Mouse (Mus musculus) forebrain, embryonic 11.5 days (tissue): ENCODE data around the gene Smpd4. TPM values are rescaled to one million over a fixed set of nuclear protein-coding genes. Genes with fewer than 3 reads are reported as not detected.

Experiments
- ATAC-seq: fragments of 200-750 bp; cut with Nextera tagmentation; replicated peaks from 2 replicates; pipeline ENCODE4 v1.8.0; 2017; ENCODE audit warnings: moderate TSS enrichment; ENCODE audit not compliant: low FRiP score
- DNase-seq: peaks from one replicate; pipeline ENCODE4 v3.0.0-alpha.2; 2017; ENCODE audit warnings: low spot score
- H3K27ac ChIP-seq: fragments of 300-500 bp; sonication (generic); 2 replicates; pipeline ENCODE4 v1.5.1; 2014; ENCODE audit warnings: low read depth, low read length
- H3K27me3 ChIP-seq: fragments of 300-500 bp; sonication (generic); 2 replicates; pipeline ENCODE4 v1.6.1; 2014; ENCODE audit warnings: mild to moderate bottlenecking, low read length, mixed read lengths; ENCODE audit not compliant: control insufficient read depth, insufficient read depth
- H3K36me3 ChIP-seq: fragments of 300-500 bp; sonication (generic); 2 replicates; pipeline ENCODE4 v1.6.1; 2014; ENCODE audit warnings: mild to moderate bottlenecking, low read length, moderate library complexity, mixed read lengths; ENCODE audit not compliant: control insufficient read depth, insufficient read depth
- H3K4me1 ChIP-seq: fragments of 300-500 bp; sonication (generic); replicated peaks from 2 replicates; pipeline ENCODE4 v1.6.1; 2014; ENCODE audit warnings: low read length, mixed read lengths; ENCODE audit not compliant: control insufficient read depth, insufficient read depth
- H3K4me2 ChIP-seq: fragments of 300-500 bp; sonication (generic); 2 replicates; pipeline ENCODE4 v1.6.1; 2014; ENCODE audit warnings: low read depth, mild to moderate bottlenecking, low read length, moderate library complexity, mixed read lengths; ENCODE audit not compliant: severe bottlenecking
- H3K4me3 ChIP-seq: fragments of 300-500 bp; sonication (generic); 2 replicates; pipeline ENCODE4 v1.5.1; 2014; ENCODE audit warnings: low read depth, low read length
- H3K9ac ChIP-seq: fragments of 300-500 bp; sonication (generic); 2 replicates; pipeline ENCODE4 v1.6.1; 2014; ENCODE audit warnings: low read length
- H3K9me3 ChIP-seq: fragments of 300-500 bp; sonication (generic); 2 replicates; pipeline ENCODE4 v1.6.1; 2016; ENCODE audit warnings: low read length, mixed read lengths; ENCODE audit not compliant: control insufficient read depth
- WGBS: fragments of 180-500 bp; shearing (Covaris S2); extraction: QIAGEN DNeasy Blood & Tissue Kit; methylation state at CpG from one replicate; pipeline ENCODE4 v1.1.7; 2014; 5-methylcytosine and 5-hydroxymethylcytosine counted together
- polyA plus RNA-seq: library from polyadenylated mRNA; unstranded; fragments of >200 nt; fragmentation: Nextera tagmentation; extraction: Ambion mirVana; gene quantifications from 2 replicates; pipeline ENCODE4 v1.2.1, GENCODE M21; 2014

Smpd4 gene
- polyA plus RNA-seq, 1 experiment from 2014 or later: 61.1 TPM

DNA sequence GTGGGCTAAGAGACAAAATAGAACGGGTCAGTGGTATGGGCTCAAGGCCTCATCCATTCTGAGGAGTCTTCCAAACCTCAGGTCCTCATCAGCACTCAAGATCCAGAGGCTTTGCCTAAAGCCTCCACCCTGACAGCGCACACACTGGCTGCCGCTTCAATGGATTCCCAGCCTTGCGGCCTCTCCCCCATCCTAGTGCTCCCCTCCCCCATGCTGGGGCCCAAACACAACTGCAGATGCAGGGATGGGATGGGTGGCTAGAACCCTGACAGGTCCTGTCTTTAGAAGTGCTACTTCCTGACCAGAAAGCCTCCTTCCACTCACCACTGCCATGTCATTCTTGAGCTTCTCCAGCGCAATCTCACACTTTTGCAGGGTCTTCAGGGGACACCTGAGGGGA, 34.4 kb downstream of the Smpd4 start:
- DNase-seq: no peak
- H3K4me3 ChIP-seq: no peak overlapping the region
- H3K27me3 ChIP-seq: no peaks in the 10 kb centered on the region
- no peaks in the 10 kb centered on the region for H3K4me1 ChIP-seq
- H3K9me3 ChIP-seq: no peaks in the 10 kb centered on the region
- H3K36me3 ChIP-seq: peaks cover 5% of the 10 kb centered on the region; the same call in 1 of the 2 replicates
- WGBS: 96% methylated on average over 5 of the region's 5 CpGs
- ATAC-seq: no peak
- H3K9ac ChIP-seq: no peak overlapping the region
- no peak overlapping the region for H3K4me2 ChIP-seq
- no peak overlapping the region for H3K27ac ChIP-seq

DNA sequence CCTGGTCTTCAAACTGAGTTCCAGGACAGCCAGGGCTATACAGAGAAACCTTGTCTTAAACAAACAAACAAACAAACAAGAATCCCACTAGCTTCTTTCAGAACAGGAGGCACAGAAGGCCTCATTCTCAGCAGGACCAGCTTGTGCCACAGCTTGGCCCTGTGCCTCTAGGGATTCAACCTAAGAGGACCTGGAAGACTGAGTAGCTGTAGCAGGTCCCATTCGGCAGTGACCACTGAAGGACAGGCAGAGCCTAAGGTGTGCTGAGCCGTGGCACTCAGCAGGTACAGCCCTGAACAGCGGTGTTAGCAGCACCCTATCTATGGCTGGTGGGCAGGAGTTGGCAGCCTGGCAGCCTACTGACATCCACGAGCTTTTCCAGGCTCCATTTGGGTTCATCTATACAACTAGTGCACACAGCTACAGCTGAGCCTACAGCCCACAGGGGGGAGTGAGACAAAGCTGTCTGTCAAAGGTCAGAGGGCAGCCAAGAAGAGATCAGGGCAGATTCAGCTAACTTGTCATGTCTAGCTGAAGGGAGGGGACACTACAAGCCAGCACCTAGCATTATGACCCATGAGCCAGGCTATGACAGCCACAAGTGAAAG, 35.1 kb downstream of the Smpd4 start:
- H3K36me3 ChIP-seq: peaks cover 5% of the 10 kb centered on the region; the same call in 1 of the 2 replicates
- no peak overlapping the region for H3K4me2 ChIP-seq
- H3K9ac ChIP-seq: no peak overlapping the region
- DNase-seq (no peak), ATAC-seq (no peak)
- no peak overlapping the region for H3K27ac ChIP-seq
- WGBS: 83% methylated on average over 4 of the region's 4 CpGs
- no peaks in the 10 kb centered on the region for H3K9me3 ChIP-seq
- no peak overlapping the region for H3K4me3 ChIP-seq
- H3K4me1 ChIP-seq: no peaks in the 10 kb centered on the region
- no peaks in the 10 kb centered on the region for H3K27me3 ChIP-seq

DNA sequence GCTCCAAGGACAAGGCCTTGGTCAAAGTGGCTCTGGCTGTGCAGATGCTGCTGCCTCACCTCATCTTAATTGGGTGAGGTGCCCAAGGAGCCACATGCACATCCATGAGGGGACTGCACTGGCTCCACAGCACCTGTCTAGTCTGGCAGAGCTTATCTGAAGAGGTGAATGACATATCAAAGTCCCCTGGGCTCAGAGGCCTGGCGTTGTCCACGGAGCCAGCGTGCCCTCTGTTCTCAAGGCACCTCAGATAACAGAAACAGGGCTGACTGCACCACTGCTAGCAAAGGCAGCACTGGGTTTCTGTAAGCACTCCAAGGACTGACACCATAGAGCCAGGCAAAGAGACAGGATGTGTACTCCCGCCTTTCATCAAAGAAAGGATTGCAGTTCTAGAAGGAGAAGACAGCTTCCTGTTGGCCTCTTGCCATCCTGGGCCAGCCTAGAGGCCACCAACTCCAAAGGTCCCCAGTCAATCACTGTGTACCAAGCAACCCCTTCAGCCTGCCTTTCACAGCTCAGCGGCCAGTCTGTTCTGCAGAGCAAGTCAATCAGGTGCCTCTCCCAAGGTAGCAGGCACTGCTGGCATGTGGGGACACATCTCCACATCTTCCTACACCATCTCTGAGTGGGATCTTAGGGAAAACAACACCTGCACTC, 37.2 kb downstream of the Smpd4 start:
- 96% methylated on average over 5 of the region's 5 CpGs for WGBS
- Histone ChIP-seq H3K36me3 (peaks cover 5% of the 10 kb centered on the region; the same call in 1 of the 2 replicates), H3K4me2 (no peak overlapping the region)

DNA sequence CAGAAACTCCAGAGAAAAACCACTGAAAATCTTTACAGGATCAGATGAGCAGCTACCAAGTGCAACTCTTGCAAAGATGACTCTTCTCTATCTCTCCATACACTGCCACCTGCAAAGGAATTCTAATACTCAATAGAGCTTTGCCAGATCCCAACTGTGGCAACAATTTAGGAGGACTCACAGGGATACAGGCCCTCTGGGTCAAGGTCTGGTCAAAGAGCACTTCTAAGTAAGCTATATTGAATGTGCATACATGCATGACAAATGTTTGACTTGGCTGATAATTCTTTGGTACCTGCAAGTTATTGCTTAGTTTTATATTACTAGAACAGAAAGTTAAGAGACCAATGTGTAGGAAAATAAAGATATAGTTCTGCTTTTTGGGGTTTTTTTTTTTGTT, 46.4 kb downstream of the Smpd4 start:
- H3K4me3 ChIP-seq: no peak overlapping the region
- H3K27me3 ChIP-seq: no peaks in the 10 kb centered on the region
- no peak overlapping the region for H3K4me2 ChIP-seq
- H3K9ac ChIP-seq: no peak overlapping the region
- no peak for DNase-seq
- ATAC-seq: no peak
- no peaks in the 10 kb centered on the region for H3K4me1 ChIP-seq
- H3K27ac ChIP-seq: no peak overlapping the region
- no peaks in the 10 kb centered on the region for H3K9me3 ChIP-seq
- H3K36me3 ChIP-seq: no peaks in the 10 kb centered on the region; the same call in 1 of the 2 replicates

More for the DNA sequence above, 37.2 kb downstream of the Smpd4 start:
- no peaks in the 10 kb centered on the region for H3K9me3 ChIP-seq
- H3K9ac ChIP-seq: no peak overlapping the region
- no peak overlapping the region for H3K4me3 ChIP-seq
- ATAC-seq (no peak), DNase-seq (no peak)
- H3K27me3 ChIP-seq: no peaks in the 10 kb centered on the region
- no peaks in the 10 kb centered on the region for H3K4me1 ChIP-seq
- no peak overlapping the region for H3K27ac ChIP-seq

DNA sequence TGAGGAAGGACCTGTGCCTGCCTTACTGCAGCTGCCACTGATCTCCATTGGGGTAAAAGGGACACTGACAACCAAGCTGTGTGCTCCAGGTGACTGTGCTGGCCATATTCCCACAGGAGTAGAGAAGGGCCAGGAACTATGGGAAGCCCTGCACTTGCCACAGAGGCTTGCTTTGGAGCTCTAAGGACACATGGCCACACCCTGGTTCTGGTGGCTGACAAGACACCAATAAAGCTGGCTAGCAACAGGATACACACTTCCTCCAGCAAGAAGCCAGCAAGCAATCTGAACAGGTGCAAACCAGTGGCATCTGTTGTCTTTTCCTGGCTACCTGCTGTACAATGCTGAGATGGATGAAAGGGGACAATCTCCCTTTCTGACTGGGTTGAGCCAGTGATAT, 50.7 kb downstream of the Smpd4 start:
- Histone ChIP-seq H3K4me3 (no peak overlapping the region), H3K4me2 (no peak overlapping the region), H3K9me3 (no peaks in the 10 kb centered on the region), H3K4me1 (no peaks in the 10 kb centered on the region), H3K27ac (no peak overlapping the region), H3K9ac (no peak overlapping the region), H3K36me3 (no peaks in the 10 kb centered on the region; the same call in 1 of the 2 replicates), H3K27me3 (no peaks in the 10 kb centered on the region)
- no peak for DNase-seq
- no peak for ATAC-seq

Other genes starting within 250 kb of the Smpd4 start
- 6.7 and 6.9 TPM in 2 replicates for gene Snap29, start 213.4 kb upstream of the Smpd4 start, polyA plus RNA-seq
- 49.3 and 54.3 TPM in 2 replicates for gene Pi4ka, start 213.0 kb upstream of the Smpd4 start, polyA plus RNA-seq
- 96.7 and 102 TPM in 2 replicates for gene Crkl, start 167.4 kb upstream of the Smpd4 start, polyA plus RNA-seq
- gene Aifm3, start 129.7 kb upstream of the Smpd4 start, polyA plus RNA-seq: 3.2 and 3.8 TPM in 2 replicates
- gene Lztr1, start 110.7 kb upstream of the Smpd4 start, polyA plus RNA-seq: 97.5 and 106 TPM in 2 replicates
- gene Thap7, start 88.2 kb upstream of the Smpd4 start, polyA plus RNA-seq: 50.2 and 55.6 TPM in 2 replicates
- gene Lrrc74b, start 58.1 kb upstream of the Smpd4 start, polyA plus RNA-seq: 0.12 and 0.57 TPM in 2 replicates
- 0.35 and 0.75 TPM in 2 replicates for gene P2rx6, start 57.5 kb upstream of the Smpd4 start, polyA plus RNA-seq
- 3.1 and 4.0 TPM in 2 replicates for gene Slc7a4, start 36.1 kb upstream of the Smpd4 start, polyA plus RNA-seq
- gene Ccdc74a, start 27.1 kb downstream of the Smpd4 start, polyA plus RNA-seq: 5.3 and 7.9 TPM in 2 replicates
- 48.1 and 50.9 TPM in 2 replicates for gene Med15, start 113.5 kb downstream of the Smpd4 start, polyA plus RNA-seq
- 54.6 and 57.7 TPM in 2 replicates for gene Klhl22, start 140.3 kb downstream of the Smpd4 start, polyA plus RNA-seq
- gene Scarf2, start 177.9 kb downstream of the Smpd4 start, polyA plus RNA-seq: 7.4 and 7.9 TPM in 2 replicates
- not detected in 2 replicates for gene B830017H08Rik, start 213.8 kb downstream of the Smpd4 start, polyA plus RNA-seq
- 4.3 and 4.6 TPM in 2 replicates for gene Car15, start 219.0 kb downstream of the Smpd4 start, polyA plus RNA-seq